Mouse (Mus musculus) forebrain, embryonic 16.5 days (tissue): Measurements from ENCODE around the gene Abhd17a. TPM values are rescaled to one million over a fixed set of nuclear protein-coding genes. Genes with fewer than 3 reads are reported as not detected.
A peak's percentile ranks its signal among the peaks of the same experiment; 100 is the strongest.

Experiments
- ATAC-seq: fragments of 200-750 bp; cut with Nextera tagmentation; 2 replicates; pipeline ENCODE4 v1.8.0; 2017; ENCODE audit warnings: mild to moderate bottlenecking, moderate library complexity
- H3K27ac ChIP-seq: fragments of 300-500 bp; sonication (generic); 2 replicates; pipeline ENCODE4 v1.5.1; 2014; ENCODE audit warnings: low read length, control low read depth
- H3K27me3 ChIP-seq: fragments of 300-500 bp; sonication (generic); replicated peaks from 2 replicates; pipeline ENCODE4 v1.6.1; 2014; ENCODE audit warnings: low read length; ENCODE audit not compliant: control insufficient read depth, insufficient read depth
- H3K36me3 ChIP-seq: fragments of 300-500 bp; sonication (generic); 2 replicates; pipeline ENCODE4 v1.6.1; 2014; ENCODE audit not compliant: control insufficient read depth, insufficient read depth
- H3K4me1 ChIP-seq: fragments of 300-500 bp; sonication (generic); replicated peaks from 2 replicates; pipeline ENCODE4 v1.6.1; 2014; ENCODE audit warnings: low read length; ENCODE audit not compliant: control insufficient read depth, insufficient read depth
- H3K4me2 ChIP-seq: fragments of 300-500 bp; sonication (generic); 2 replicates; pipeline ENCODE4 v1.6.1; 2014; ENCODE audit warnings: mild to moderate bottlenecking, low read length, control low read depth
- H3K4me3 ChIP-seq: fragments of 300-500 bp; sonication (generic); replicated peaks from 2 replicates; pipeline ENCODE4 v1.5.1; 2014; ENCODE audit warnings: mild to moderate bottlenecking, low read length, control low read depth
- H3K9ac ChIP-seq: fragments of 300-500 bp; sonication (generic); replicated peaks from 2 replicates; pipeline ENCODE4 v1.6.1; 2014; ENCODE audit warnings: low read depth, low read length, control low read depth
- H3K9me3 ChIP-seq: fragments of 300-500 bp; sonication (generic); 2 replicates; pipeline ENCODE4 v1.6.1; 2016; ENCODE audit warnings: low read length; ENCODE audit not compliant: control insufficient read depth
- WGBS: fragments of 180-500 bp; shearing (Covaris S2); extraction: QIAGEN DNeasy Blood & Tissue Kit; methylation state at CpG from one replicate; pipeline ENCODE4 v1.1.7; 2014; 5-methylcytosine and 5-hydroxymethylcytosine counted together
- polyA plus RNA-seq: library from polyadenylated mRNA; unstranded; fragments of >200 nt; fragmentation: Nextera tagmentation; extraction: Ambion mirVana; gene quantifications from 2 replicates; pipeline ENCODE4 v1.2.1, GENCODE M21; 2015

Abhd17a gene
- polyA plus RNA-seq, 1 experiment from 2014 or later: 92.2 TPM

- Histone ChIP-seq H3K4me1 (no peaks in the 10 kb centered on the region), H3K27me3 (no peaks in the 10 kb centered on the region), H3K27ac (no peak overlapping the region), H3K36me3 (peaks cover 19% of the 10 kb centered on the region), H3K4me2 (no peak overlapping the region), H3K9me3 (no peaks in the 10 kb centered on the region), H3K9ac (no peak overlapping the region), H3K4me3 (no peak overlapping the region)
- 94% methylated on average over 8 of the region's 8 CpGs for WGBS
- ATAC-seq: no peak
Observed at GRCm38 (mm10) chr10:80545590-80545989, 44.6 kb downstream of the Abhd17a start.

GRCm38 (mm10) chr10:80543873-80544272 lies 46.3 kb downstream of the Abhd17a start:
- no peak for ATAC-seq
- no peaks in the 10 kb centered on the region for H3K9me3 ChIP-seq
- no peak overlapping the region for H3K27ac ChIP-seq
- H3K9ac ChIP-seq: no peak overlapping the region
- no peaks in the 10 kb centered on the region for H3K4me1 ChIP-seq
- H3K36me3 ChIP-seq: peaks cover 19% of the 10 kb centered on the region
- H3K27me3 ChIP-seq: no peaks in the 10 kb centered on the region; the same call in 1 of the 2 replicates
- WGBS: 97% methylated on average over 14 of the region's 14 CpGs
- no peak overlapping the region for H3K4me3 ChIP-seq
- H3K4me2 ChIP-seq: no peak overlapping the region

- H3K27ac ChIP-seq: no peak overlapping the region
- H3K9me3 ChIP-seq: no peaks in the 10 kb centered on the region
- H3K4me3 ChIP-seq: no peak overlapping the region
- H3K36me3 ChIP-seq: peaks cover 11% of the 10 kb centered on the region; the same call in 1 of the 2 replicates
- no peak overlapping the region for H3K4me2 ChIP-seq
- no peak overlapping the region for H3K9ac ChIP-seq
- peaks cover 10% of the 10 kb centered on the region for H3K27me3 ChIP-seq
- 50% methylated on average over 5 of the region's 5 CpGs for WGBS
- H3K4me1 ChIP-seq: no peaks in the 10 kb centered on the region; the same call in 1 of the 2 replicates
- no peak for ATAC-seq
Observed at GRCm38 (mm10) chr10:80539493-80539892, 50.6 kb downstream of the Abhd17a start.

- no peaks in the 10 kb centered on the region; the same call in 1 of the 2 replicates for H3K4me1 ChIP-seq
- H3K4me2 ChIP-seq: peak within 1 kb of the TSS; percentile 21
- H3K9ac ChIP-seq: no peak within 1 kb of the TSS
- H3K27me3 ChIP-seq: peaks cover 12% of the 10 kb centered on the region
- H3K27ac ChIP-seq: no peak within 1 kb of the TSS
- peak; percentile 45; the same call in 1 of the 2 replicates for ATAC-seq
- no peaks in the 10 kb centered on the region for H3K9me3 ChIP-seq
- H3K4me3 ChIP-seq: no peak within 1 kb of the TSS
- peaks cover 9% of the 10 kb centered on the region; the same call in 1 of the 2 replicates for H3K36me3 ChIP-seq
- 2% methylated on average over 29 of the region's 30 CpGs for WGBS
Observed at GRCm38 (mm10) chr10:80538710-80539394, 51.3 kb downstream of the Abhd17a start, which contains the start of gene Atp8b3. Gene Atp8b3 (minus strand): TSS chr10:80539124.

GRCm38 (mm10) chr10:80538180-80538579 lies 52.0 kb downstream of the Abhd17a start:
- no peak for ATAC-seq
- H3K27ac ChIP-seq: no peak overlapping the region
- H3K4me1 ChIP-seq: no peaks in the 10 kb centered on the region; the same call in 1 of the 2 replicates
- H3K4me3 ChIP-seq: no peak overlapping the region
- H3K4me2 ChIP-seq: no peak overlapping the region
- no peaks in the 10 kb centered on the region for H3K9me3 ChIP-seq
- WGBS: 58% methylated on average over 5 of the region's 5 CpGs
- H3K9ac ChIP-seq: no peak overlapping the region
- H3K27me3 ChIP-seq: peaks cover 12% of the 10 kb centered on the region
- H3K36me3 ChIP-seq: peaks cover 6% of the 10 kb centered on the region; the same call in 1 of the 2 replicates

- Histone ChIP-seq H3K9me3 (no peaks in the 10 kb centered on the region), H3K4me2 (no peak overlapping the region), H3K27ac (no peak overlapping the region), H3K27me3 (peaks cover 12% of the 10 kb centered on the region), H3K9ac (no peak overlapping the region), H3K4me1 (no peaks in the 10 kb centered on the region; the same call in 1 of the 2 replicates), H3K36me3 (no peaks in the 10 kb centered on the region), H3K4me3 (no peak overlapping the region)
- WGBS: 9% methylated on average over 13 of the region's 13 CpGs
- no peak for ATAC-seq
Observed at GRCm38 (mm10) chr10:80535711-80536110, 54.4 kb downstream of the Abhd17a start.

GRCm38 (mm10) chr10:80535071-80535470 lies 55.1 kb downstream of the Abhd17a start:
- H3K27me3 ChIP-seq: peaks cover 12% of the 10 kb centered on the region
- no peak overlapping the region for H3K27ac ChIP-seq
- WGBS: 9% methylated on average over 14 of the region's 14 CpGs
- no peak for ATAC-seq
- no peak overlapping the region for H3K9ac ChIP-seq
- no peak overlapping the region for H3K4me3 ChIP-seq
- no peaks in the 10 kb centered on the region; the same call in 1 of the 2 replicates for H3K4me1 ChIP-seq
- H3K9me3 ChIP-seq: no peaks in the 10 kb centered on the region
- 0 out of 2 replicates have a peak overlapping the region, but pooled peaks have one; percentile 7 for H3K4me2 ChIP-seq
- H3K36me3 ChIP-seq: no peaks in the 10 kb centered on the region

- Histone ChIP-seq H3K9ac (no peak overlapping the region), H3K9me3 (no peaks in the 10 kb centered on the region), H3K4me3 (no peak overlapping the region), H3K27me3 (peaks cover 12% of the 10 kb centered on the region), H3K4me2 (no peak overlapping the region), H3K4me1 (no peaks in the 10 kb centered on the region; the same call in 1 of the 2 replicates), H3K36me3 (no peaks in the 10 kb centered on the region), H3K27ac (no peak overlapping the region)
- no peak for ATAC-seq
- WGBS: 17% methylated on average over 7 of the region's 7 CpGs
Observed at GRCm38 (mm10) chr10:80533704-80534103, 56.4 kb downstream of the Abhd17a start.
